Mouse (Mus musculus) neural tube, embryonic 10.5 days (tissue): ENCODE measurements around the gene Sult2a2.
"Not testable (repeated sequence)": the region's sequence is repeated elsewhere in the genome, so short reads cannot be mapped to it uniquely, and the experiment has no call there.

Experiments used
- DNase-seq: peaks from one replicate; pipeline ENCODE4 v3.0.0-alpha.2; 2017; ENCODE audit warnings: low spot score; ENCODE audit errors: extremely low spot score

The Sult2a2 gene

DNA sequence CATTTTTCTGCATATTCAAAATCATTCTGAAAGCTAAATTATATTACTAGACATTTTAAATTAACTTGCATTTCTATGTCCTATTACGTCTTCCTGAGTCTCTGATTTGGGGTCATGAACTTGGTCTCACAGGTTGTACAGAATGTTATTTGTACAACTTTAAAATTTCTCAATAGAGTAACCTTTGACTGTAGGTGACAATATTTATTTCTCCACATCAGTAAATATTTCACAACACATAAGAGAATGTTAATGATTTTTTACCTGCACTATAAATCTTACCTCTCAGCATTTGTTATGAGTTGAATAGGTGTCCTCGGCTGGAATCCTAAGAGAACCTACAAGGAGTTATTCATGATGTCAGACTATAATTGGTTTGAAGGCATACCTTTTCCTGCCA lies at the start of gene Sult2a2:
Gene Sult2a2, plus strand, starts transcription at position 301 of the 400 bp plus-strand sequence.
- not testable (repeated sequence) for DNase-seq

DNA sequence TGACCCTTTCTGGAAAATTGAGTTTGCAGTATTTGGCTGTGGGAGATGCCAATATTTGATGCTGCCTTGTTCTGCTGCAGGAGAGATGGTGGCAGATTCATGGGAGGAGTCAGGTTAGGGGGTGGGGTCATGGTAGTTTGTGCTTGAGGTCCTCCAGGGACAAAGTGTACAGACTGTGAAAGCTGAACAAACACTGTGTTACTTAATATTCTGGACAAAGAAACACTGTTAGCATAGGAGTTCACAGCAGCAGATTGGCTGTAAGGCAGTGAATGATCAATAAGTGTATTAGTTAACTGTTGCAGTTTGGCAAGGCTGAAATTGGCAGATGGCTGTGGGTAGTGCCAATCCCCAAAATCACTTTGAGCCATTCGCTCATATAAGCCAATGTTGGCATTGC lies 80.6 kb downstream of the Sult2a2 start:
- DNase-seq: no peak
